Mouse (Mus musculus) hindbrain, embryonic 16.5 days (tissue): ENCODE measurements around the gene Zfp148. TPM values are rescaled to one million over a fixed set of nuclear protein-coding genes. Genes with fewer than 3 reads are reported as not detected.
"Not testable (repeated sequence)": the region's sequence is repeated elsewhere in the genome, so short reads cannot be mapped to it uniquely, and the experiment has no call there.

Experiments used
- ATAC-seq: fragments of 200-750 bp; cut with Nextera tagmentation; 2 replicates; pipeline ENCODE4 v1.8.0; 2017; ENCODE audit warnings: moderate TSS enrichment, moderate library complexity
- H3K27ac ChIP-seq: fragments of 300-500 bp; sonication (generic); 2 replicates; pipeline ENCODE4 v1.5.1; 2014; ENCODE audit warnings: low read depth, mild to moderate bottlenecking, control low read depth, low read length, moderate library complexity
- H3K27me3 ChIP-seq: fragments of 300-500 bp; sonication (generic); replicated peaks from 2 replicates; pipeline ENCODE4 v1.6.1; 2014; ENCODE audit warnings: low read length; ENCODE audit not compliant: control insufficient read depth, insufficient read depth
- H3K36me3 ChIP-seq: fragments of 300-500 bp; sonication (generic); 2 replicates; pipeline ENCODE4 v1.6.1; 2014; ENCODE audit warnings: mild to moderate bottlenecking, low read length, moderate library complexity, mixed read lengths; ENCODE audit not compliant: control insufficient read depth, insufficient read depth
- H3K4me1 ChIP-seq: fragments of 300-500 bp; sonication (generic); 2 replicates; pipeline ENCODE4 v1.6.1; 2014; ENCODE audit warnings: low read depth, low read length; ENCODE audit not compliant: control insufficient read depth, insufficient read depth
- H3K4me2 ChIP-seq: fragments of 300-500 bp; sonication (generic); 2 replicates; pipeline ENCODE4 v1.6.1; 2014; ENCODE audit warnings: mild to moderate bottlenecking, low read length, control low read depth, moderate library complexity
- H3K4me3 ChIP-seq: fragments of 300-500 bp; sonication (generic); 2 replicates; pipeline ENCODE4 v1.5.1; 2014; ENCODE audit warnings: mild to moderate bottlenecking, low read length, control low read depth, moderate library complexity
- H3K9ac ChIP-seq: fragments of 300-500 bp; sonication (generic); 2 replicates; pipeline ENCODE4 v1.6.1; 2014; ENCODE audit warnings: low read depth, mild to moderate bottlenecking, control low read depth, low read length, moderate library complexity
- H3K9me3 ChIP-seq: fragments of 300-500 bp; sonication (generic); 2 replicates; pipeline ENCODE4 v1.6.1; 2014; ENCODE audit warnings: mild to moderate bottlenecking, low read length, moderate library complexity; ENCODE audit not compliant: control insufficient read depth
- WGBS: fragments of 180-500 bp; shearing (Covaris S2); extraction: QIAGEN DNeasy Blood & Tissue Kit; methylation state at CpG from one replicate; pipeline ENCODE4 v1.1.7; 2014; 5-methylcytosine and 5-hydroxymethylcytosine counted together
- polyA plus RNA-seq: library from polyadenylated mRNA; unstranded; fragments of >200 nt; fragmentation: Nextera tagmentation; extraction: Ambion mirVana; gene quantifications from 2 replicates; pipeline ENCODE4 v1.2.1, GENCODE M21; 2015

Gene Zfp148
- polyA plus RNA-seq, 1 experiment from 2014 or later, result 47.2 TPM

DNA sequence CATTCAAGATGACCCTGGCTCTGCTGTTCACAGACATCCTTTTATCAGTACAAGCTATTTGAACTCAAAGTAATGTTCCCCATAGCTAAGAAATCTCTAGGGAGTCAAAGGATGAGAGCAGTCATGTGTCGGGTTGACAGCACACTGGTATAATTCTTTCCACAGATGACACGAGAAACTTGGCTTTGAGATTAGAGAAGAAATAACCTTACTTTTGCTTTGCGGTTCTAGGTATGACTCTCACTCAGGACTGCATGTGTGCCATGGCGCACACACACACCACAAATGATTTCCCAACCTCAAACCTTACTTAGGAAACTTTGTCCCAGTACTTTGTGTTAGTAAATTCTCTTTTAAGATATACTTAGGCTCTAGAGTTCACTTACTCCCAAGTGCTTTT lies 113.7 kb downstream of the Zfp148 start:
- 91% methylated on average over 4 of the region's 4 CpGs for WGBS
- Histone ChIP-seq H3K36me3 (peaks cover 14% of the 10 kb centered on the region), H3K4me2 (no peak overlapping the region)

DNA sequence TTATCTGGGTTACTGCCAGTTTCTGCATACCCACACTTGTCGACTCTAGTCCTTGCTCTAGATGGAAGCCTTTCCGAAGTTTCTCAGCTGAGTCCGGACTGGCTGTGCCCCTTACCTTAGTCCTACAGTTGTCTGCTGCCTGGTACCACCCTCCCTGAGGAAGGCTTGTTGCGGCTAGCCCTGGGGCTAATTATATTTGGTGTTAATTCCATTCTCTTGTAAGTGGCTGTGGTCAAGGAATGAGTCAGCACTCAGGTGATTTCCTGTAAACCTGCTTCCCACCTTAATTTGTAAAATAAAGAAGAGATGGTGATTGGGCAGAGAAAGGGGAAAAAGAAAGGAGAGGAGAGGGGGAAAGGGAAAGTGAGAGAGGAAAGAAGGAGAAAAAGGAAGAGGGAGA lies 127.4 kb downstream of the Zfp148 start:
- H3K4me3 ChIP-seq, result no peak overlapping the region
- H3K27me3 ChIP-seq, result no peaks in the 10 kb centered on the region
- H3K9ac ChIP-seq, result no peak overlapping the region
- H3K9me3 ChIP-seq, result no peaks in the 10 kb centered on the region
- no peak for ATAC-seq
- no peaks in the 10 kb centered on the region for H3K4me1 ChIP-seq
- H3K4me2 ChIP-seq, result no peak overlapping the region
- no peak overlapping the region for H3K27ac ChIP-seq
- H3K36me3 ChIP-seq, result 0 out of 2 replicates have a peak, but pooled peaks cover 5% of the 10 kb centered on the region
- WGBS, result 90% methylated on average over 4 of the region's 4 CpGs

More for the DNA sequence above, 113.7 kb downstream of the Zfp148 start:
- no peak overlapping the region for H3K4me3 ChIP-seq
- no peak overlapping the region for H3K27ac ChIP-seq
- H3K27me3 ChIP-seq, result no peaks in the 10 kb centered on the region
- no peaks in the 10 kb centered on the region for H3K9me3 ChIP-seq
- no peaks in the 10 kb centered on the region for H3K4me1 ChIP-seq
- ATAC-seq, result no peak
- no peak overlapping the region for H3K9ac ChIP-seq

DNA sequence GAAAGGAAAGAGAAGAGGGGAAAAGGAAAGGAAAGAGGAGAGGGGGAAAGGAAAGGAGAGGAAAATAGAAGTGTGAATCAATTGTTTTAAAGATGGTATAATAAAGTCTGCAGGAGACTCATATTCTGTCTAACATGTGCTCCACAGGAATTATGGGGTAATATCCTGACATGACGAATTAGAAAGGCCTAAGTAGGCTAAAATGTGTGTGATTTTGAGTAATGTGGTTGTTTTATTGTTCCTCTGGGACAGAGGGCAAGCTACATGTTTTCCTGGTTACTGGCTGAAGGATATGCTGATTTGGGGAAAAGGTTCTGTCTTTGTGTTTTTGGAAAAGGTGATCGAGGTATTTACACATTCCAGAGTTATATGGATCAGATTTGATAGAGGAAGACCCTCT lies 128.6 kb downstream of the Zfp148 start:
- not testable (repeated sequence) for H3K27me3 ChIP-seq, H3K4me1 ChIP-seq, H3K4me2 ChIP-seq, H3K9ac ChIP-seq, H3K27ac ChIP-seq, H3K4me3 ChIP-seq, H3K36me3 ChIP-seq, ATAC-seq, H3K9me3 ChIP-seq
- 90% methylated on average over 2 of the region's 2 CpGs for WGBS

- not testable (repeated sequence) for H3K4me2 ChIP-seq, H3K27ac ChIP-seq, H3K4me1 ChIP-seq, H3K4me3 ChIP-seq, H3K27me3 ChIP-seq, H3K36me3 ChIP-seq, H3K9me3 ChIP-seq, H3K9ac ChIP-seq, ATAC-seq
- 93% methylated on average over 4 of the region's 4 CpGs for WGBS
These were observed 130.2 kb downstream of the Zfp148 start for GRCm38 (mm10) chr16:33510856-33511255.

- 94% methylated on average over 6 of the region's 6 CpGs for WGBS
- Histone ChIP-seq H3K27me3 (no peaks in the 10 kb centered on the region), H3K9ac (no peak overlapping the region), H3K36me3 (no peaks in the 10 kb centered on the region), H3K27ac (no peak overlapping the region), H3K9me3 (no peaks in the 10 kb centered on the region), H3K4me2 (no peak overlapping the region), H3K4me1 (peaks cover 9% of the 10 kb centered on the region), H3K4me3 (no peak overlapping the region)
- no peak for ATAC-seq
These were observed 131.9 kb downstream of the Zfp148 start for GRCm38 (mm10) chr16:33512555-33512954.

DNA sequence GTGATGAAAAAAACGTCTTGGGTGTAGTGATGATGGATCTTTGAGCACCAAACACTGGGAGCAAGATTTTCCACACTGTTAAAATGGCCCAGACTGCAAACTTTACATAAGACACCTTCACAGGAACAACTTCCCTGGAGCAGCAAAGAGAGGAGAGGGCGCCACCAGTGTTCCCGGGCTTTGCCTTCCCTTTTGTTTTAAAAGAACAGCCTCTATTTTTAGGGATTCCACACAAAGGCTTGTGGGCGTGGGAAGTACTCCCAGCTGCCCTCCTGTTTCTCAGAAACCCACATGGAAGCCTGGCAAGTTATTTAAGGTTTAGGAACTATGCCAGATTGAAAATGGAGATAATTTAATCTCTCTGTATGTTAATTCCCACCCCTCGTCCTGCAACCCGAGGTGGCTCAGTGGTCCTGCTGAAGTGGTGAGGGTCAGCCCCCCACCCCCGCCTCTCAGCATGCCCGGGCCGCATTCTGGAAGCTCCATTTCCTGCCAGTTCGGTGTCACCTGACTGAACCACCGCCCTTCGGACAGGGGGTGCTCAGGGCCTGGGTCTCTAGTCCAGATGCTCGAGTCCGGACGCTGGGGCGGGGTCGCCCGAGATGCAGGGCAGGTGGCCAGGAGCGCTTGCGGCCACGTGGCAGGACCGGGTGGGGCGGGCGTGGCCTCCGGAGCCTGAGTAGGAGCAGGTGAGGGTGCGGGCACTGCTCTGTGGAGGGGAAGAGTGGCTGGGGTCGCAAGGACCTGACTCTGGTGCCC lies 136.3 kb downstream of the Zfp148 start, which contains the start of gene Slc12a8:
Gene Slc12a8 (plus strand): TSS at position 522 of the 759 bp plus-strand sequence.
- Histone ChIP-seq H3K36me3 (no peaks in the 10 kb centered on the region), H3K4me3 (peak within 1 kb of the TSS; percentile 39), H3K9me3 (no peaks in the 10 kb centered on the region), H3K9ac (peak within 1 kb of the TSS; percentile 66), H3K4me1 (peaks cover 9% of the 10 kb centered on the region), H3K27me3 (no peaks in the 10 kb centered on the region), H3K27ac (no peak within 1 kb of the TSS), H3K4me2 (peak within 1 kb of the TSS; percentile 79)
- WGBS, result 5% methylated on average over 26 of the region's 27 CpGs
- ATAC-seq, result 0 out of 2 replicates have a peak, but pooled peaks have one; percentile 34

GRCm38 (mm10) chr16:33517627-33518026 lies 137.0 kb downstream of the Zfp148 start:
- Histone ChIP-seq H3K4me2 (peak overlapping the region; percentile 79), H3K27ac (no peak overlapping the region), H3K9me3 (no peaks in the 10 kb centered on the region), H3K9ac (peak overlapping the region; percentile 66), H3K36me3 (no peaks in the 10 kb centered on the region), H3K4me3 (peak overlapping the region; percentile 39), H3K27me3 (no peaks in the 10 kb centered on the region), H3K4me1 (peaks cover 9% of the 10 kb centered on the region)
- 20% methylated on average over 4 of the region's 4 CpGs for WGBS
- no peak; the same call in 1 of the 2 replicates for ATAC-seq

DNA sequence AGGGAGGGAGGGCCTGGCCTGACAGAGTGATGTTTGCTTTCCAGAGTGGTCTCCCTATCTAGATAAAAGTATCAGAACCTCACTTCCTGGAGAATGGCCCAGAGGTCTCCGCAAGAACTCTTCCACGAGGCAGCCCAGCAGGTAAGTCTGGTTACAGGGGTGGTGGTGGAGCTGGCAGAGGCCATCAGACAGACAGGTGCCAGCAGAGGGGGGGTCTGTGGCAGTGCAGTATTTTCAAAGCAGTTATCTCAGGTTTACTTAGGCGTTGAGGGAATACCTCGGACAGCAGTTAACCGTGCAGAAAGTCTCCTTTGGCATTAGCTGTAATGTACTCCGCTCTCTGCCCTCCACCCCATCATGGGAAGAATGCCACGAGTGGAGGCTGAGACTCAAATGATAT lies 137.6 kb downstream of the Zfp148 start:
- H3K27ac ChIP-seq, result no peak overlapping the region
- no peak overlapping the region for H3K4me3 ChIP-seq
- no peaks in the 10 kb centered on the region for H3K27me3 ChIP-seq
- no peaks in the 10 kb centered on the region for H3K36me3 ChIP-seq
- H3K4me1 ChIP-seq, result peaks cover 9% of the 10 kb centered on the region
- no peak overlapping the region for H3K9ac ChIP-seq
- no peak overlapping the region for H3K4me2 ChIP-seq
- ATAC-seq, result no peak
- no peaks in the 10 kb centered on the region for H3K9me3 ChIP-seq
- WGBS, result 67% methylated on average over 7 of the region's 7 CpGs

DNA sequence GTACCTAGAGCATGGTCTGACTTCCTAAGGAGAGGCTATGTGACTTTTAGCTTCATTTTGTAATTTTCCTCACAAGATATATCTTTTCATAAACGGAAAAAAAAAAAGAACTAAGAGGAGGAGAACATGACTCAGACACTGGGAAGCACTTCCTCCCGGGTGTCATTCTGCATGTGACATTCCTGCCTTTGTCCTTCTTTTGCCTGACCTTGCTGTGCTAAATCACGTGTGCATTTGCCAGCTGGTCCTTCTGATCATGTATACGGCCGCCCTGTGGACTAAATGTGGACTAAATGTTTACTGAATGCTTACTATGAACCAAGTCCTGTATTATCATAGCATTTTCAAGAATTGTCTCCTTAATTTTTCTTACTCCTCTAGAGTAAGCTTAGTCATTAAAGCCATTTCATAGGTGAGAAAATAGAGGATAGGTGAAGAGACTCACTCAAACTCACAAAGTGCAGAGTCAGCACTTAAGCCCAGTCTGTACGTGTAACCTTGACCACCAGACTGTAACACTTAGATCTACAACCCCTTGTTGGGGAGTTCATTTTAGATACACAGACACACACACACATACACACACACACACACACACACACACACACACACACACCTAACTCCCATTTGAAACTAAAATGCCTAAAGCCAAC lies 139.4 kb downstream of the Zfp148 start:
- Histone ChIP-seq H3K4me3 (no peak overlapping the region), H3K36me3 (no peaks in the 10 kb centered on the region), H3K9me3 (no peaks in the 10 kb centered on the region), H3K4me2 (no peak overlapping the region), H3K9ac (no peak overlapping the region), H3K27me3 (no peaks in the 10 kb centered on the region), H3K27ac (no peak overlapping the region), H3K4me1 (peaks cover 9% of the 10 kb centered on the region)
- 65% methylated on average over 6 of the region's 6 CpGs for WGBS
- ATAC-seq, result no peak
